Mouse (Mus musculus) testis, adult 2 months (tissue): ENCODE results near the gene Gns.

Experiments
- CTCF ChIP-seq: fragments of 200-500 bp; IDR thresholded peaks from 2 replicates; pipeline ENCODE4 v1.5.1; 2012; ENCODE audit warnings: low read depth, mild to moderate bottlenecking, inconsistent platforms, low read length, moderate library complexity; ENCODE audit not compliant: control insufficient read depth, insufficient read depth, insufficient replicate concordance
- POLR2A ChIP-seq: fragments of 200-500 bp; IDR thresholded peaks from 2 replicates; pipeline ENCODE4 v1.6.1; 2012; ENCODE audit warnings: low read depth, mild to moderate bottlenecking, inconsistent platforms, low read length, moderate library complexity; ENCODE audit not compliant: control insufficient read depth

- TF ChIP-seq POLR2A (no peak), CTCF (no peak)
Observed at GRCm38 (mm10) chr10:121436693-121437092, 71.8 kb downstream of the Gns start.
